Mouse (Mus musculus) hindbrain, embryonic 16.5 days (tissue): Measurements from ENCODE around the gene Ptpn23. TPM values are rescaled to one million over a fixed set of nuclear protein-coding genes. Genes with fewer than 3 reads are reported as not detected.

ENCODE experiments used
- ATAC-seq: fragments of 200-750 bp; cut with Nextera tagmentation; 2 replicates; pipeline ENCODE4 v1.8.0; 2017; ENCODE audit warnings: moderate TSS enrichment, moderate library complexity
- H3K27ac ChIP-seq: fragments of 300-500 bp; sonication (generic); 2 replicates; pipeline ENCODE4 v1.5.1; 2014; ENCODE audit warnings: low read depth, mild to moderate bottlenecking, control low read depth, low read length, moderate library complexity
- H3K27me3 ChIP-seq: fragments of 300-500 bp; sonication (generic); replicated peaks from 2 replicates; pipeline ENCODE4 v1.6.1; 2014; ENCODE audit warnings: low read length; ENCODE audit not compliant: control insufficient read depth, insufficient read depth
- H3K36me3 ChIP-seq: fragments of 300-500 bp; sonication (generic); 2 replicates; pipeline ENCODE4 v1.6.1; 2014; ENCODE audit warnings: mild to moderate bottlenecking, low read length, moderate library complexity, mixed read lengths; ENCODE audit not compliant: control insufficient read depth, insufficient read depth
- H3K4me1 ChIP-seq: fragments of 300-500 bp; sonication (generic); 2 replicates; pipeline ENCODE4 v1.6.1; 2014; ENCODE audit warnings: low read depth, low read length; ENCODE audit not compliant: control insufficient read depth, insufficient read depth
- H3K4me2 ChIP-seq: fragments of 300-500 bp; sonication (generic); 2 replicates; pipeline ENCODE4 v1.6.1; 2014; ENCODE audit warnings: mild to moderate bottlenecking, low read length, control low read depth, moderate library complexity
- H3K4me3 ChIP-seq: fragments of 300-500 bp; sonication (generic); 2 replicates; pipeline ENCODE4 v1.5.1; 2014; ENCODE audit warnings: mild to moderate bottlenecking, low read length, control low read depth, moderate library complexity
- H3K9ac ChIP-seq: fragments of 300-500 bp; sonication (generic); 2 replicates; pipeline ENCODE4 v1.6.1; 2014; ENCODE audit warnings: low read depth, mild to moderate bottlenecking, control low read depth, low read length, moderate library complexity
- H3K9me3 ChIP-seq: fragments of 300-500 bp; sonication (generic); 2 replicates; pipeline ENCODE4 v1.6.1; 2014; ENCODE audit warnings: mild to moderate bottlenecking, low read length, moderate library complexity; ENCODE audit not compliant: control insufficient read depth
- WGBS: fragments of 180-500 bp; shearing (Covaris S2); extraction: QIAGEN DNeasy Blood & Tissue Kit; methylation state at CpG from one replicate; pipeline ENCODE4 v1.1.7; 2014; 5-methylcytosine and 5-hydroxymethylcytosine counted together
- polyA plus RNA-seq: library from polyadenylated mRNA; unstranded; fragments of >200 nt; fragmentation: Nextera tagmentation; extraction: Ambion mirVana; gene quantifications from 2 replicates; pipeline ENCODE4 v1.2.1, GENCODE M21; 2015

Gene Ptpn23
- polyA plus RNA-seq, 1 experiment from 2014 or later, result 24.5 TPM

GRCm38 (mm10) chr9:110348899-110349298, 59.1 kb downstream of the Ptpn23 start:
- Histone ChIP-seq H3K27me3 (no peaks in the 10 kb centered on the region), H3K27ac (no peak overlapping the region), H3K36me3 (no peaks in the 10 kb centered on the region), H3K4me1 (no peaks in the 10 kb centered on the region), H3K4me3 (no peak overlapping the region), H3K9me3 (no peaks in the 10 kb centered on the region), H3K9ac (no peak overlapping the region), H3K4me2 (no peak overlapping the region)
- WGBS, result 73% methylated on average over 4 of the region's 4 CpGs
- no peak for ATAC-seq

GRCm38 (mm10) chr9:110345057-110345739, 62.8 kb downstream of the Ptpn23 start:
- Histone ChIP-seq H3K27ac (no peak overlapping the region), H3K27me3 (no peaks in the 10 kb centered on the region), H3K36me3 (no peaks in the 10 kb centered on the region), H3K4me3 (no peak overlapping the region), H3K4me1 (no peaks in the 10 kb centered on the region), H3K9me3 (no peaks in the 10 kb centered on the region), H3K9ac (no peak overlapping the region), H3K4me2 (no peak overlapping the region)
- ATAC-seq, result no peak
- 76% methylated on average over 7 of the region's 7 CpGs for WGBS

- ATAC-seq, result no peak
- no peak overlapping the region for H3K9ac ChIP-seq
- no peaks in the 10 kb centered on the region for H3K4me1 ChIP-seq
- no peak overlapping the region for H3K27ac ChIP-seq
- H3K4me2 ChIP-seq, result no peak overlapping the region
- no peak overlapping the region for H3K4me3 ChIP-seq
- H3K27me3 ChIP-seq, result no peaks in the 10 kb centered on the region
- WGBS, result 67% methylated on average over 6 of the region's 6 CpGs
- H3K36me3 ChIP-seq, result no peaks in the 10 kb centered on the region
- H3K9me3 ChIP-seq, result no peaks in the 10 kb centered on the region
Measured at GRCm38 (mm10) chr9:110343805-110344204, 64.2 kb downstream of the Ptpn23 start.

GRCm38 (mm10) chr9:110342008-110342407, 66.0 kb downstream of the Ptpn23 start:
- Histone ChIP-seq H3K27ac (no peak overlapping the region), H3K4me3 (no peak overlapping the region), H3K9ac (no peak overlapping the region), H3K4me2 (no peak overlapping the region), H3K4me1 (no peaks in the 10 kb centered on the region), H3K27me3 (no peaks in the 10 kb centered on the region), H3K9me3 (no peaks in the 10 kb centered on the region), H3K36me3 (no peaks in the 10 kb centered on the region)
- no peak for ATAC-seq
- 90% methylated on average over 8 of the region's 8 CpGs for WGBS

GRCm38 (mm10) chr9:110340037-110340750, 67.8 kb downstream of the Ptpn23 start:
- H3K4me3 ChIP-seq, result no peak overlapping the region
- H3K27me3 ChIP-seq, result no peaks in the 10 kb centered on the region
- H3K27ac ChIP-seq, result no peak overlapping the region
- ATAC-seq, result no peak
- no peaks in the 10 kb centered on the region for H3K36me3 ChIP-seq
- WGBS, result 89% methylated on average over 5 of the region's 5 CpGs
- H3K9ac ChIP-seq, result no peak overlapping the region
- no peak overlapping the region for H3K4me2 ChIP-seq
- no peaks in the 10 kb centered on the region for H3K4me1 ChIP-seq
- H3K9me3 ChIP-seq, result no peaks in the 10 kb centered on the region

Other genes starting within 250 kb of the Ptpn23 start
- 207 and 212 TPM in 2 replicates for gene Cspg5, start 164.4 kb downstream of the Ptpn23 start, polyA plus RNA-seq
- 39.0 and 40.2 TPM in 2 replicates for gene Elp6, start 103.0 kb downstream of the Ptpn23 start, polyA plus RNA-seq
- 57.8 and 59.0 TPM in 2 replicates for gene Scap, start 74.9 kb downstream of the Ptpn23 start, polyA plus RNA-seq
- gene Ngp, start 11.5 kb upstream of the Ptpn23 start, polyA plus RNA-seq, result 1.3 and 1.9 TPM in 2 replicates
- gene Klhl18, start 68.5 kb upstream of the Ptpn23 start, polyA plus RNA-seq, result 27.4 and 30.7 TPM in 2 replicates
- 6.1 and 6.8 TPM in 2 replicates for gene Kif9, start 68.7 kb upstream of the Ptpn23 start, polyA plus RNA-seq
- 28.0 and 28.8 TPM in 2 replicates for gene Setd2, start 124.4 kb upstream of the Ptpn23 start, polyA plus RNA-seq
- gene Nradd, start 216.2 kb upstream of the Ptpn23 start, polyA plus RNA-seq, result 25.8 and 30.1 TPM in 2 replicates
- 3.2 and 4.8 TPM in 2 replicates for gene Nbeal2, start 245.9 kb upstream of the Ptpn23 start, polyA plus RNA-seq
- gene Ccdc12, start 248.3 kb upstream of the Ptpn23 start, polyA plus RNA-seq, result 88.5 and 101 TPM in 2 replicates